Mouse (Mus musculus) forebrain, embryonic 15.5 days (tissue): Measurements from ENCODE around the gene Pom121l2. TPM values are rescaled to one million over a fixed set of nuclear protein-coding genes. Genes with fewer than 3 reads are reported as not detected.
A peak's percentile ranks its signal among the peaks of the same experiment; 100 is the strongest.

Source experiments
- ATAC-seq: fragments of 200-750 bp; cut with Nextera tagmentation; replicated peaks from 2 replicates; pipeline ENCODE4 v1.8.0; 2017; ENCODE audit warnings: mild to moderate bottlenecking, moderate TSS enrichment, moderate library complexity
- H3K27ac ChIP-seq: fragments of 300-500 bp; sonication (generic); replicated peaks from 2 replicates; pipeline ENCODE4 v1.5.1; 2015; ENCODE audit warnings: mild to moderate bottlenecking, inconsistent platforms
- H3K27me3 ChIP-seq: fragments of 300-500 bp; sonication (generic); 2 replicates; pipeline ENCODE4 v1.6.1; 2015; ENCODE audit warnings: inconsistent platforms
- H3K36me3 ChIP-seq: fragments of 300-500 bp; sonication (generic); 2 replicates; pipeline ENCODE4 v1.6.1; 2015; ENCODE audit warnings: mild to moderate bottlenecking, inconsistent platforms
- H3K4me1 ChIP-seq: fragments of 300-500 bp; sonication (generic); 2 replicates; pipeline ENCODE4 v1.6.1; 2015; ENCODE audit warnings: inconsistent platforms
- H3K4me2 ChIP-seq: fragments of 300-500 bp; sonication (generic); replicated peaks from 2 replicates; pipeline ENCODE4 v1.6.1; 2015; ENCODE audit warnings: mild to moderate bottlenecking, inconsistent platforms
- H3K4me3 ChIP-seq: fragments of 300-500 bp; sonication (generic); 2 replicates; pipeline ENCODE4 v1.5.1; 2015; ENCODE audit warnings: mild to moderate bottlenecking, inconsistent platforms
- H3K9ac ChIP-seq: fragments of 300-500 bp; sonication (generic); replicated peaks from 2 replicates; pipeline ENCODE4 v1.6.1; 2015; ENCODE audit warnings: mild to moderate bottlenecking, inconsistent platforms
- H3K9me3 ChIP-seq: fragments of 300-500 bp; sonication (generic); 2 replicates; pipeline ENCODE4 v1.6.1; 2016; ENCODE audit warnings: inconsistent platforms
- WGBS: fragments of 180-500 bp; shearing (Covaris S2); methylation state at CpG from one replicate; pipeline ENCODE4 v1.1.7; 2015; ENCODE audit warnings: mixed read lengths; 5-methylcytosine and 5-hydroxymethylcytosine counted together
- polyA plus RNA-seq: library from polyadenylated mRNA; unstranded; fragments of >200 nt; fragmentation: Nextera tagmentation; extraction: Ambion mirVana; gene quantifications from 2 replicates; pipeline ENCODE4 v1.2.1, GENCODE M21; 2015

The Pom121l2 gene
- not detected in 2 replicates for polyA plus RNA-seq

DNA sequence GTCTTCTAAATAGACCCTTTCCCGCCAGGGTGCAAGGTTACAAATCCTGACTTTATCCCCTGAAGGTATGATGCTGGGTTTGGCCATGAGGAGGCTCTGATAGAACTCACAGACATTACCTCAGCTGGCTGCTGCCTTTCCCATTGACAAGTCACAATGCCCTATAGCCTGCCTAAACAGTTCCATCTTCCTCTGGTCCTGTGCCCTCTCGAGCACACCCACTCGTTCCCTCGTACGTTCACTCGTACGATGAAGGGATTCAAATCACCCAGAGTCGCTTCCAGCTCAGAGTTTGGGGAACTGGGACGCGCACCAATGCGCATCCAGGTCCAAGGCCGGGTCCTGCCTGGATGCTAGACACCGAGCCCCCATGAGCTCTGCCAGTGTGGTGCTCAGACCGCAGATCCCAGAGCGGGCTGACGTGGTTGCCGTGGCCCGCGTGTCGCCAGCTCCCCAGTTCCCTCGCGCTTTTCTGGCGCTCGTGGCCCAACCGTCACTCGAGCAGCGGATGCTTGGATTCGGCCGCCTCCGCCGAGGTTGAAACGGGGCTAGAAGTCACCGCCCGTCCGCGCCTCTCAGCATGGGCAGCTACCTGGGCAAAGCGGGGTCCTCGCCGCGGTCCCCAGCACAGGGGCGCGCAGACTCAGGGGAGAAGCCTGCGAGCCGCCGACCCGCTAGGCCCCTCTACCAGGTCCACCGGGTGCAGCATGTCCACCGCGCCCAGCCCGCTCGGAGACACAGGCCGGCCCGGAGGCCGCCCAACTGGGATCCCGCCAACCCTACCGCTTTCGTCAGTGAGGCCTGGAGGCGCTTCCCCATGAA lies at the start of gene Pom121l2:
Gene Pom121l2 (plus strand): TSS at position 214 of the 822 bp plus-strand sequence.
- WGBS = under 1% methylated on average over 58 of the region's 58 CpGs
- Histone ChIP-seq H3K9ac (peak within 1 kb of the TSS; percentile 62), H3K4me1 (peaks cover 12% of the 10 kb centered on the region), H3K4me2 (peak within 1 kb of the TSS; percentile 91), H3K4me3 (peak within 1 kb of the TSS; percentile 52), H3K9me3 (no peaks in the 10 kb centered on the region), H3K27ac (no peak within 1 kb of the TSS), H3K36me3 (no peaks in the 10 kb centered on the region), H3K27me3 (peaks cover 49% of the 10 kb centered on the region)
- peak; percentile 77 for ATAC-seq

DNA sequence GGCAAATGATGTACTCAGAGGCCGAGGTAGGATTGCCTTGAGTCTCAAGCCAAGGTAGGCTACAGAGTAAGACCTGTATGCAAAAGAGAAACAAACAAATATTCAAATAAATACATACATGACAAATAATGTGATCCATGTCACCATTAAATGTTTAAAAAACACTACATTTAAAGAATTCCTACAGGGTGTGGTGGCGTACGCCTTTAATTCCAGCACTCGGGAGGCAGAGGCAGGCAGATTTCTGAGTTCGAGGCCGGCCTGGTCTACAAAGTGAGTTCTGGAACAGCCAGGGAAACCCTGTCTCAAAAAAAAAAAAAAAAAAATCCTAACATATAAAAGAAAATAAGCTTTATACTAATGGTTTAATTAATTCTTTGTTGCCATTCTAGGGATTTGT lies 49.3 kb upstream of the Pom121l2 start:
- Histone ChIP-seq H3K4me3 (no peak overlapping the region), H3K9ac (no peak overlapping the region), H3K27me3 (no peaks in the 10 kb centered on the region), H3K27ac (no peak overlapping the region), H3K4me2 (no peak overlapping the region), H3K9me3 (no peaks in the 10 kb centered on the region), H3K36me3 (no peaks in the 10 kb centered on the region), H3K4me1 (peaks cover 4% of the 10 kb centered on the region; the same call in 1 of the 2 replicates)
- no peak for ATAC-seq
- WGBS = 59% methylated on average over 6 of the region's 6 CpGs

GRCm38 (mm10) chr13:21933626-21934548 lies 47.1 kb upstream of the Pom121l2 start:
- no peak overlapping the region for H3K4me3 ChIP-seq
- no peak overlapping the region for H3K9ac ChIP-seq
- peaks cover 4% of the 10 kb centered on the region; the same call in 1 of the 2 replicates for H3K4me1 ChIP-seq
- H3K36me3 ChIP-seq = no peaks in the 10 kb centered on the region
- WGBS = 11% methylated on average over 28 of the region's 28 CpGs
- no peak for ATAC-seq
- no peak overlapping the region; the same call in 1 of the 2 replicates for H3K4me2 ChIP-seq
- H3K27me3 ChIP-seq = no peaks in the 10 kb centered on the region
- no peak overlapping the region for H3K27ac ChIP-seq
- no peaks in the 10 kb centered on the region for H3K9me3 ChIP-seq

DNA sequence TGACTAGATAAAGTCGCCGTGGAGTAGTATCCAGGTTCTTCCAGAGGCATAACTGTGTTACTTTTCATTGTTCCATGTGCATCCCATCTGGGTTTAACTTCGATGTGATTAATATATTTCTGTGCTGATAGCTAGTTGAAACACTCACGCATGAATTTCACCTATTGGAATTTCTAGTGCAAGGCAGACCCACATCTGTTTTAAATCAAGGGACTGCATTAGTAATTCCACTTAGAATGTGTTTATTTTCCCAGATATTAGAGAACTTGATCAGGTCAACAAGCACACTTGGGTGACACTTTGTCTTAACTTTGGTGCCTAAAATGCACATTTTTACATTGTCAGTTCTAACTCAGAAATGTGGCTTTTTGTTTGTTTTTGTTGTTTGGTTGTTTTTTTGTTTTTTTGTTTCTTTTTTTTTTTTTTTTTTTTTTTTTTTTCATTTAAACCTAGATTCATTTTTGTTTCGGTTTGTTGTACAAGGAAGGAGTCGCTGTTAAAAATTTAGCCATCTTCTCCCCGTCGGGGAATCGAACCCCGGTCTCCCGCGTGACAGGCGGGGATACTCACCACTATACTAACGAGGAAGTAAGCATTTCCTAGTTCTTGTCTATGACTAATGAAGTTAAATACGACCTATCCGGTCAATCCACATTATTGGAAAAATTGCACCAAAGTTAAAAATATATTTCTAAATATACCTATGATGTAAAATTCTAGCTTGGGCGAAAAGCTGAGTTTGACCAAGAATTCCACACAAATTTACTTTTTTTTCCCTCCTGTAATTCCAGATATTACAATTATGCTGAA lies 45.8 kb upstream of the Pom121l2 start:
- no peak for ATAC-seq
- Histone ChIP-seq H3K9ac (no peak overlapping the region), H3K4me1 (peaks cover 4% of the 10 kb centered on the region; the same call in 1 of the 2 replicates), H3K27ac (no peak overlapping the region), H3K4me2 (no peak overlapping the region), H3K4me3 (no peak overlapping the region), H3K36me3 (no peaks in the 10 kb centered on the region), H3K9me3 (no peaks in the 10 kb centered on the region), H3K27me3 (no peaks in the 10 kb centered on the region)
- 14% methylated on average over 17 of the region's 17 CpGs for WGBS

DNA sequence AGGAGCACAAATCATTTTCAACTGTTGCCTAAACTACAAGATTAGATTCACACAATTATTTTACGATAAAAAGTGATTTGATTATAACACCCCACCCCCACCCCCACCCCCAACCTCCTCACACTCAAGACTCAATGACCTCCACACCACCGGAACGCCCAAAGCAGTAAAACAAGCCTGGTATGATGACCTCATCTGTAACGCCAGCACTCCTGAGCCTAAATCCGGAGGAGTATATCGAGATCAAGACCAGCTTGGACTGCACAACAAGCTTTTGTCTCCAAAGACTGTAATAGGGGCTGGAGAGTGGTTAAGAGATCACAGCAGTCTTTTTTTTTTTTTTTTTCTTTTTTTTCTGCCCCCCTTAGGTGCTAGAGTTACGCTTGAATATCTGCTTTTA lies 45.2 kb upstream of the Pom121l2 start:
- Histone ChIP-seq H3K4me3 (no peak overlapping the region), H3K27me3 (no peaks in the 10 kb centered on the region), H3K4me1 (peaks cover 4% of the 10 kb centered on the region; the same call in 1 of the 2 replicates), H3K27ac (no peak overlapping the region), H3K9me3 (no peaks in the 10 kb centered on the region), H3K36me3 (no peaks in the 10 kb centered on the region), H3K4me2 (no peak overlapping the region; the same call in 1 of the 2 replicates), H3K9ac (no peak overlapping the region)
- no peak for ATAC-seq
- 5% methylated on average over 7 of the region's 7 CpGs for WGBS

DNA sequence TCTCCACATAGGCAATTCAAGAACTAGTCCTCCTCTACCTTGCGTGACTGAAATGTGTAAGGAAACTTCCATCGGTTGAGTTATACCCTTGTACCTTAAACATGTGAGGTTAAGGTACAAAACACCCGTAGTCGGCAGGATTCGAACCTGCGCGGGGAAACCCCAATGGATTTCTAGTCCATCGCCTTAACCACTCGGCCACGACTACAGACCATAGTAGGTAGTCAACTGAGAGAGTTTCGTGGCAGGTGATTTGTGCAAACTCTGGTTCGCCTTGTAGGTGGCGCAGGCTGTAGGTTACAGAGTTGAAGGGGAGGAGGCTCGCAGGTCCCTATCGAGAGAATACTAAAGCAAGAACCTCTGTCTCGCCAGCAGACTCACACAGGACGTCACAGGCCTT lies 44.0 kb upstream of the Pom121l2 start:
- H3K27ac ChIP-seq = no peak overlapping the region
- WGBS = 3% methylated on average over 17 of the region's 17 CpGs
- no peaks in the 10 kb centered on the region for H3K36me3 ChIP-seq
- no peaks in the 10 kb centered on the region for H3K9me3 ChIP-seq
- H3K4me3 ChIP-seq = no peak overlapping the region
- H3K4me2 ChIP-seq = no peak overlapping the region
- no peaks in the 10 kb centered on the region for H3K27me3 ChIP-seq
- ATAC-seq = no peak
- H3K4me1 ChIP-seq = peaks cover 8% of the 10 kb centered on the region
- H3K9ac ChIP-seq = no peak overlapping the region

DNA sequence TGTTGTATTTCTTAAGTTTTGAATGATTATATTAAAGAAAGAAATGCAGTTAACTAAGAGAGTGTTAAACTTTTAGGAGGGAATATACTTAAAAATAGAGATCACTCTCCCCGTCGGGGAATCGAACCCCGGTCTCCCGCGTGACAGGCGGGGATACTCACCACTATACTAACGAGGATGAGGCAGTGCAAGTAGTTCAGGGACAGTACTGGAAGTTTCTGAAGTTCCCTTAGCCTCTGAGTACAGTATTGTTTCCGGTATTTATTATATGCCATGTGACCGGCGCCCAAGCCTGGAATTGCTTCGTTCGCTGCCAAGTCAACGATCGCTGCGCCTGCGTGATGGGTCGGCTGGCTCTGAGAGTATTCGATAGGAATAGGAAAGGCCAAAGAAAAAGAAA lies 40.8 kb upstream of the Pom121l2 start:
- Histone ChIP-seq H3K27ac (peak overlapping the region; percentile 60), H3K4me2 (peak overlapping the region; percentile 51)

DNA sequence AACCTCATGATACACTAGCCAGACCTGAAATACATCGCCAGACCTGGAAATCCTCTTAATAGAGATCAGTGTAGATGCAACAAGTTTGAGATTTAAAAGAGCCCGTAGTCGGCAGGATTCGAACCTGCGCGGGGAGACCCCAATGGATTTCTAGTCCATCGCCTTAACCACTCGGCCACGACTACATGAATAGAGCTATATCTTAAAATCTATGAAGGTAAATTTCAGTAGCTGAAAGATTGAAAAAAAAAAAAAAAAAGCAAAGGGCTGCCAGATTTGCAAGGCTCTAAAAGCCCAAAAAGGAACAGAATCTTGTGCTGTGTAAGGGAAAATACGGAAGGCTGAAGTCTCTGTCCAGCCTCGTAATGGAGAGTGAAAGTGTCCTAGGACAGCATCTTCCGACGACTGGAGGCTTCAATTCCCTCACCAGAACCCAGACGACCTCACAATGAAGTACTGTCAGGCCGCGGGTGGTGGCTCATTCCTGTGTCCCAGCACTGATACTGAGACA lies 40.1 kb upstream of the Pom121l2 start:
- Histone ChIP-seq H3K27ac (peak overlapping the region; percentile 60), H3K27me3 (no peaks in the 10 kb centered on the region), H3K4me2 (peak overlapping the region; percentile 51), H3K36me3 (no peaks in the 10 kb centered on the region), H3K9me3 (no peaks in the 10 kb centered on the region), H3K4me1 (peaks cover 6% of the 10 kb centered on the region; the same call in 1 of the 2 replicates), H3K4me3 (peak overlapping the region; percentile 45), H3K9ac (peak overlapping the region; percentile 49)
- WGBS = 0% methylated on average over 16 of the region's 16 CpGs
- ATAC-seq = peak; percentile 27; the same call in 1 of the 2 replicates

More for the DNA sequence above, 40.8 kb upstream of the Pom121l2 start:
- ATAC-seq = peak; percentile 82
- Histone ChIP-seq H3K9ac (peak overlapping the region; percentile 49; the same call in 1 of the 2 replicates), H3K9me3 (no peaks in the 10 kb centered on the region), H3K4me1 (peaks cover 3% of the 10 kb centered on the region; the same call in 1 of the 2 replicates), H3K27me3 (no peaks in the 10 kb centered on the region), H3K36me3 (no peaks in the 10 kb centered on the region), H3K4me3 (peak overlapping the region; percentile 45)
- WGBS = under 1% methylated on average over 19 of the region's 19 CpGs

GRCm38 (mm10) chr13:21943644-21944043 lies 37.4 kb upstream of the Pom121l2 start:
- ATAC-seq = no peak
- Histone ChIP-seq H3K36me3 (peaks cover 3% of the 10 kb centered on the region; the same call in 1 of the 2 replicates), H3K9me3 (no peaks in the 10 kb centered on the region), H3K4me3 (no peak overlapping the region), H3K4me1 (peaks cover 20% of the 10 kb centered on the region), H3K9ac (no peak overlapping the region), H3K4me2 (no peak overlapping the region), H3K27me3 (no peaks in the 10 kb centered on the region), H3K27ac (no peak overlapping the region)
- 80% methylated on average over 1 of the region's 1 CpGs for WGBS

GRCm38 (mm10) chr13:21944592-21944925 lies 36.4 kb upstream of the Pom121l2 start:
- Histone ChIP-seq H3K9ac (peak overlapping the region; percentile 78), H3K27ac (peak overlapping the region; percentile 77), H3K4me3 (peak overlapping the region; percentile 66), H3K4me1 (peaks cover 20% of the 10 kb centered on the region), H3K4me2 (peak overlapping the region; percentile 75), H3K27me3 (no peaks in the 10 kb centered on the region), H3K9me3 (no peaks in the 10 kb centered on the region), H3K36me3 (peaks cover 12% of the 10 kb centered on the region)
- WGBS = 2% methylated on average over 7 of the region's 7 CpGs
- ATAC-seq = no peak
